Mouse (Mus musculus): Measurements from ENCODE around the gene Car6. TPM values are rescaled to one million over a fixed set of nuclear protein-coding genes. Genes with fewer than 3 reads are reported as not detected.

The Car6 gene
- total RNA-seq, 2 experiments from 2014 or later, result not detected

GRCm38 (mm10) chr4:150210306-150210705 is 9.2 kb upstream of the Car6 start:
- intact Hi-C loops (cut with DNase I), result loop anchor here (5.0 kb wide), 1 partner anchor 33 kb away; no protein-coding TSS in a partner anchor
- no peak for DNase-seq (ENCODE audit: extremely low spot score in 1 of 2, low spot score in 2 of 2)

DNA sequence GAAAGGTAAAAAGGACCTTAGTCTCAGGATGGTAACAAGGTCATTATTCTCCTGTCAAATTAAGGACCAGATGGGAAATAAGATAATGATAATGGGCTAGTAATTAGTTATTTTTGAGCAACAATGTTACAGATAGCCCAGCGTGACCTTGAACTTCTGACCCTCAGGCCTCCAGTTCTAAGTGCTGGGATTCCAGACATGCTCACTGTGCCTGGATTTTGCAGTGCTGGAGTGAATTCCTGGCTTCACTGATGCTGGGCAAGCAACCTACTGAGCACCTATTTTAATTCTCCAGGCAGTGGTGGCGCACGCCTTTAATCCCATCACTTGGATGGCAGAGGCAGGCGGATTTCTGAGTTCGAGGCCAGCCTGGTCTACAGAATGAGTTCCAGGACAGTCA is 8.6 kb upstream of the Car6 start:
- intact Hi-C loops (cut with DNase I), result loop anchor here (5.0 kb wide), 1 partner anchor 32 kb away; no protein-coding TSS in a partner anchor
- DNase-seq (ENCODE audit: extremely low spot score in 1 of 2, low spot score in 2 of 2), result no peak

GRCm38 (mm10) chr4:150204877-150205276 is 3.7 kb upstream of the Car6 start:
- intact Hi-C loops (cut with DNase I), result no loop called here
- DNase-seq (ENCODE audit: extremely low spot score in 1 of 2, low spot score in 2 of 2), result no peak

GRCm38 (mm10) chr4:150202702-150203101 is 1.6 kb upstream of the Car6 start:
- no peak for DNase-seq (ENCODE audit: extremely low spot score in 1 of 2, low spot score in 2 of 2)
- intact Hi-C loops (cut with DNase I), result no loop called here

- intact Hi-C loops (cut with DNase I), result no loop called here
- DNase-seq (ENCODE audit: extremely low spot score in 1 of 2, low spot score in 2 of 2), result no peak
Measured at GRCm38 (mm10) chr4:150198268-150198667, 2.9 kb downstream of the Car6 start.

DNA sequence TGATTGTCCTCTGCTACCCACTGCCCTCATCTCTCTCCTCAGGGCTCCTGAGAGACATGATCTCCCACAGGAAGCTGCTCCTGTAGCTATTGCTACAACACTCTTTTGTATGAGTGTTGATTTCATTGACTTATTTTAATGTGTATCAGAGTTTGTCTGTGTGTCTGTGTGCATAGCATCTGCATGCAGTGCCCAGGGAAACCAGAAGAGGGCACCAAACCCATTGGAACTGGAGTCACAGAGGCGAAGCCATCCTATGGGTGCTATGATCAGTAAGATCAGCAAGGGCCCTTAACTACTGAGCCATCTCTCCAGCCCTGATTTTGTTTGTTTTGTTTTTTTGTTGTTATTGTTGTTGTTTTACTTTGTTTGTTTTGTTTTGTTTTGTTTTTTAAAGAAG is 7.2 kb downstream of the Car6 start:
- DNase-seq (ENCODE audit: extremely low spot score in 1 of 2, low spot score in 2 of 2), result no peak
- intact Hi-C loops (cut with DNase I), result no loop called here

DNA sequence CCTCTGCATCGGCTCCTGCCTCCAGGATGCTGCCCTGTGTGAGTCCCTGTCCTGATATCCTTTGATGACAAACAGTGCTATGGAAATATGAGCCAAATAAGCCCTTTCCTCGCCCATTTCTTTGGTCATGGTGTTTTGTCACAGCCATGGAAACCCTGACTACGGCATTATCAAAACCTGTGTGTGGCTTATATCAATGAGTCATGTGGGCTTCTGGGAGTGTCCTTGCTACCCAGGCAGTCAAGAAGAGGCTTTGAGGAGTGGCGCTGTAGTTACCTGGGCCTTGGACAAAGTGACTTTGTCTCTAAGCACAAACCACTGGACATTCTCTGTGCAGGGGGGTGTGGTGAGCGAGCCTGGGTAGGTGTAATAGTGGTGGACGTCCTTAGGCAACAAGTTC is 8.9 kb downstream of the Car6 start:
- intact Hi-C loops (cut with DNase I), result no loop called here
- DNase-seq (ENCODE audit: extremely low spot score in 1 of 2, low spot score in 2 of 2), result no peak

DNA sequence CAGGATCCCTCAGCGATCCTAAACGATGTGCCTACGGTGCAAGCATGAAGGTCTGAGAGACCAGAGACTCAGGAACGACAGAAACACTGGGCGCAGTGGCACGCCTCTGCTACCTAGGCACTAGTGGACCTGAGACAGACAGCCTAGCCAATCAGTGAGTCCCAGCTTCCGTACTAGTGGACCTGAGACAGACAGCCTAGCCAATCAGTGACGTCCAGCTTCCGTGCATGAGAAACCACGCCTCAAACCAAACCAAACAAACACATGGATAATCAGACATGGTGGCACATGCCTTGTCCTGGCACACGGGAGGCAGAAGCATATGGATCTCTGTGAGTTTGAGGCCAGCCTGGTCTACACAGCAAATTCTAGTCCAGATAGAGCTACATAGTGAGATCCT is 12.9 kb downstream of the Car6 start:
- no peak for DNase-seq (ENCODE audit: extremely low spot score in 1 of 2, low spot score in 2 of 2)
- intact Hi-C loops (cut with DNase I), result no loop called here

- intact Hi-C loops (cut with DNase I), result no loop called here
- DNase-seq (ENCODE audit: extremely low spot score in 1 of 2, low spot score in 2 of 2), result no peak
Measured at GRCm38 (mm10) chr4:150181304-150181703, 19.8 kb downstream of the Car6 start.

DNA sequence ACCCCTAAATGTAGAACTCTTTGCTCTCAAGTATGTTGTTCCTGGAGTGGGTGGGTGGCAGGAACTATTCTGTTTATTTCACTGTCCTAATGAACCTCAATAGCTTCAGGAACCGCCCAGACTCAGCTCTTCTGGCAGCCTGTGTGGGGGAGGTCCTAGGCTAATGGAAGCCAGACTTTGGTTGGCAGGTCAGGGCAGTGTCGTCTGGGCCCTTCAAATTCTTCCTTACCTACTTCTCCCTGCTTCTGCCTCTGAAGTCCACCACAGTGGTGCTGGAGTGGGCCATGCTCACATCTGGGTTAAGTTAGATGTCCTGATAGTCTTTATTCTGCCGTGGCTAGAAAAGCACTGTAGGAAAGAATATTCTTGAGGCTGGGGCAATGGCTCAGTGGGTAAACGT is 23.0 kb downstream of the Car6 start:
- DNase-seq (ENCODE audit: extremely low spot score in 1 of 2, low spot score in 2 of 2), result no peak
- intact Hi-C loops (cut with DNase I), result loop anchor here (5.0 kb wide), 1 partner anchor 34 kb away; no protein-coding TSS in a partner anchor

DNA sequence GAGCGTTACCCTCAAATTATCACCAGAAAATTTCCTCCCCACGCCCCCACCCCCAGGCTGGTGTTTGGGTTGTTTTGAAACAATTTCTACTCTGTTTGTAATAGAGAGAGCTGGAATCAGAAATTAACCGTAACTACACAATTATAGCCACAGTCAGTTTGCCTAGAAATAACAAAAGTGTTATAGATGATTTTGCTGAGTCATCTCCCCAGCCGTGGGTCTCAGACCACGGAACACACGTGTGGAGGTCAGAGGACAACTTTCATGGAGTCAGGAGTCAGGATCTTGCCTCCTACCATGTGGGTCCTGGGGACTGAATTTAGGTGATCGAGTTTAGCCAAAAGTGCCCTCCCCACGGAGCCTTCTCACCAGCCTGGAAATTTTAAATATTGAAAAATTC is 24.0 kb downstream of the Car6 start:
- intact Hi-C loops (cut with DNase I), result loop anchor here (5.0 kb wide), 1 partner anchor 35 kb away; no protein-coding TSS in a partner anchor
- no peak for DNase-seq (ENCODE audit: extremely low spot score in 1 of 2, low spot score in 2 of 2)

DNA sequence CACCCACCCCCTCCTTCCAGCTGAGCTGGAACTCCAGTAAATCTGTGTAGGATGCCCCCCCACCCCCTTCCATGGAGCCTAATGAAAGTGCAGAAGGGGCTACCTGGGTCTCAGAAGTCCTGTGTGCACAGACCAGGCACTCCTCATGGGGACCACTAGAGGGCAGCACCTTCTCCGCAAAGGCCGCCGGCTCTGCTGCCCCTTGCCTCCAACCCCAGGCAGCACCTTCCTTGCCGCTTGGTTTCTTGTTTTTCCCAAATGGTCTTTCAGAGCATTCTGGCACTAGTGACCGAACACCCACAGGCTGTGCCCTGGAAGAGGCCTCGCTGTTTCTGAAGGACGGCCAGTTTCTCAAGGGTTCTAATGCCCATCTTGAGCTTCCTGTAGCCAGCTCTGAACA is 24.6 kb downstream of the Car6 start:
- intact Hi-C loops (cut with DNase I), result loop anchor here (5.0 kb wide), 1 partner anchor 36 kb away; no protein-coding TSS in a partner anchor
- peak in 1 of 2 experiments; percentile 47 for DNase-seq (ENCODE audit: extremely low spot score in 1 of 2, low spot score in 2 of 2)

- intact Hi-C loops (cut with DNase I), result no loop called here
- DNase-seq (ENCODE audit: extremely low spot score in 1 of 2, low spot score in 2 of 2), result no peak
Measured at GRCm38 (mm10) chr4:150174027-150174426, 27.1 kb downstream of the Car6 start.

- peak in 1 of 2 experiments; percentile 11 for DNase-seq (ENCODE audit: extremely low spot score in 1 of 2, low spot score in 2 of 2)
Measured at GRCm38 (mm10) chr4:150173281-150173680, 27.9 kb downstream of the Car6 start.

GRCm38 (mm10) chr4:150172107-150172506 is 29.0 kb downstream of the Car6 start:
- no peak for DNase-seq (ENCODE audit: extremely low spot score in 1 of 2, low spot score in 2 of 2)
- intact Hi-C loops (cut with DNase I), result no loop called here

More at GRCm38 (mm10) chr4:150173281-150173680, 27.9 kb downstream of the Car6 start:
- intact Hi-C loops (cut with DNase I), result no loop called here

DNA sequence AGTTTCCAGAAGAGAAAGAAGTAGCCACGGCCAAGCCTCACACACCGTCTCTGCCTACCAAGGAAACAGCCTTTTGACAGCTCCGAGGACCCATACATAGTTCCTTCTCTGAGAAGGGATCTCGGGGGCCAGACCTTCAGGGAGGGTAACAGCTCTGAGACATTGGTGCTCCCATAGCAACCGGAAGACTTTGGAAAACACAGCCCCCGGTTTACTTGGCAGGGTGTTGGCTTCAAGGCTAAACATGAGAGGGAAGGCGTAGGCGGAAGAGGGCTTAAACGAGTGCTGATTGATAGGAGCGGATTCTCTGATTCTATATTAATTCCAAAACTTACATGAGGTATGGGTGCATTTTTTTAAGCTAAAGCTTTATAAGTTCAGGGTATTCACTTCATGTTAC is 32.7 kb downstream of the Car6 start:
- peak in 1 of 2 experiments; percentile 38 for DNase-seq (ENCODE audit: extremely low spot score in 1 of 2, low spot score in 2 of 2)
- intact Hi-C loops (cut with DNase I), result no loop called here

DNA sequence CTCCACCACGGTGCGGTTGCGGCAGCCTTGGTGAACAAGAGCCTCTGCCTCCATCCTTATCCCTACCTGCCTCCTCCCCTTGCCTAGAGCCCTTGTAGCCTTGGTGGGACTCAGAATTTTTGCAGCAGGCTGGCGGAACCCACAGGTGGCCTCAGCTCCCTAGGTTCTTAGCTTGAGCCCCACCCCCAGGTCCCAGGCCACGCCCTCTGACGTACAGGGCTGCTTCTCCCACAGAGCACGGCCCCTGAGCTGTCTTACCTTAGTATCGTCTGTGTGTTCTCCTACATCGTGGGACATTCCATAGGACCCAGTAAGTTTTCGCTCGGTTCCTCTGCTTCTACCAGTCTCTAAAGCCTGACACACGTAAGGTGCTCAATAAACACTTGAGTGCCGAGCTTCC is 36.3 kb downstream of the Car6 start:
- no peak for DNase-seq (ENCODE audit: extremely low spot score in 1 of 2, low spot score in 2 of 2)
- intact Hi-C loops (cut with DNase I), result no loop called here

DNA sequence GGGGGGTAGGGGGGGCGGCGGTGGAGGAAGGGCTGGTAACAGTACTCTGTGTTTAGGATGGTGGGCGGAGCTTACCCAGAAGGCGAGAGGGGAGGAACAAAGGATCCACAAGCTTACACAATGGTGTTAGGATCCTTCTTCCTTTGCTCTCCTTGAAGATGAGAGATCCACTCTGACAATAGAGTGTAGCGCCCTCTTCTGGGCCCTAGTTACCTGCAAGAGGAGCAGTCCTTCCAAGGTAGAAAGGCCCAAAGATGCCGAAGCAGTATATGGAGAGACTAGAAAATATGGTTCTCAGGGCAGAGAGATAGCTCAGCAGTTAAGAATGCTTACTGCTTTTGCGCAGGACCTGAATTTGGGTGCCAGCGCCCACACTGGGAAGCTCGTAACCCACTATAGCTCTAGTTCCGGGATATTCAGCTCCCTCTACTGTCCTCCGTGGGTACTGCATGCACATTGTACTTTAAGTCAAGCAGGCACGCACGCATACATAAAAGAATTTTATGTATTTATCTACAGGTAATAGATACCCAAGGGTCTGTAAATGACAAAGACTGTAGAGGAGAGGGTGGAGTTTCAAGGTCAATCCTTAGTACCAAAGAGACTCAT is 38.5 kb downstream of the Car6 start:
- intact Hi-C loops (cut with DNase I), result no loop called here
- no peak for DNase-seq (ENCODE audit: extremely low spot score in 1 of 2, low spot score in 2 of 2)

- no peak for DNase-seq (ENCODE audit: extremely low spot score in 1 of 2, low spot score in 2 of 2)
- intact Hi-C loops (cut with DNase I), result no loop called here
Measured at GRCm38 (mm10) chr4:150159458-150159857, 41.7 kb downstream of the Car6 start.

- DNase-seq (ENCODE audit: extremely low spot score in 1 of 2, low spot score in 2 of 2), result no peak
- intact Hi-C loops (cut with DNase I), result no loop called here
Measured at GRCm38 (mm10) chr4:150157348-150157882, 43.7 kb downstream of the Car6 start.

GRCm38 (mm10) chr4:150155731-150156130 is 45.4 kb downstream of the Car6 start:
- DNase-seq (ENCODE audit: extremely low spot score in 1 of 2, low spot score in 2 of 2), result no peak
- intact Hi-C loops (cut with DNase I), result no loop called here

Data from left cerebral cortex, postnatal 10 days (tissue).